Mouse (Mus musculus) spleen, postnatal 36 days (tissue): ENCODE data around the gene Slc35d1.
"Not testable (repeated sequence)": the region's sequence is repeated elsewhere in the genome, so short reads cannot be mapped to it uniquely, and the experiment has no call there.

Source experiments
- DNase-seq, 2 experiments: peaks; one replicate each; pipeline ENCODE4 v3.0.0; 2022; ENCODE audit warnings: low spot score in 2 of 2, mixed read lengths in 1 of 2

The Slc35d1 gene

GRCm38 (mm10) chr4:103188786-103189640 is 26.0 kb downstream of the Slc35d1 start:
- DNase-seq = peak; percentile 25 to 54

DNA sequence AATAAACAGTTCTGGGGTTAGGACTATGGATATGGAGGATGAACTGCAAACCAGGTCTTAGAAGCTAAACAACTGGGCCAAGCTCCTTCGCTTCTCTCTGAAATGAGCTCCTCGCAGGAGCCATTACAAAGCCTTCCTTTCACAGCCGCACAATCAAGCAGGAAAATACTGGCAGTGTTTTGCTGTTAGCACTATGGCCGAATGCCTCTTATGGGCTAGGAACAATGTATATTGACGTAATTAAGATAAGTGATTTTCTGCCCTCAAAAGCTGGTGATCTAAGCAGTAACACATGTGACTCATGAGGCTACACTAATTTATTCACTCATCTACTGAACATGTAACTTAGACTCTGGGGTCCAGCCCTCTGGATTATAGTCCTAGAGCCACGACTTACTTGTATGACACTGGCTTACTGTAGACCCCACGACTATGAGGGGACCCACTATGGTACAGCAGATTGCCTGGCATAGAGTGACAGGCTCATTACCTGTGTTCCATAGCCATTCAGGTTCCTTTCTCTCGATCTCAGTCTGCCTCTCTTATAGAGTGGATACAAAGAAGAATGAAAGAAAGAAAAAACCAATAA is 34.6 kb downstream of the Slc35d1 start:
- DNase-seq = no peak

DNA sequence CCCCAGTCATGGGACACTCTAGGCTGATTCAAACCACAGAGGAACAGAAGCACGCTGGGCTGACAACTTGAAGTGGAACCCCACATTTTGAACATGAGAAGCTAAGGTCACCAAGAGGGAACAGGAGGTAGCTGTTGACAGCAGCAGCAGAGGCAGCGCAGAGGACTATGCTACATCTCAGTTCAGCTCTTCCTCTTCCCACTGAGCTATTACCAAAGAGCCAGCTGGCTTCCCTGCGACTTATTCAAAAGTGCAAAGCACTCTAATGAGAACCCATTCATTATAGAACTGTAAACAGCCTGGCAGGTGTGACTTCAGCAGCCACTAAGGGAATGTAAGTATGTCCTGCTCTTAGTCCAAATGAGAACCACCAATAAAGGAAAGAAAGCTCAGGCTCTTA is 35.4 kb downstream of the Slc35d1 start:
- no peak for DNase-seq

GRCm38 (mm10) chr4:103178635-103179318 is 36.2 kb downstream of the Slc35d1 start:
- no peak for DNase-seq

GRCm38 (mm10) chr4:103177681-103178080 is 37.3 kb downstream of the Slc35d1 start:
- DNase-seq = no peak

- DNase-seq = no peak
Measured at GRCm38 (mm10) chr4:103174001-103174400, 41.0 kb downstream of the Slc35d1 start.

DNA sequence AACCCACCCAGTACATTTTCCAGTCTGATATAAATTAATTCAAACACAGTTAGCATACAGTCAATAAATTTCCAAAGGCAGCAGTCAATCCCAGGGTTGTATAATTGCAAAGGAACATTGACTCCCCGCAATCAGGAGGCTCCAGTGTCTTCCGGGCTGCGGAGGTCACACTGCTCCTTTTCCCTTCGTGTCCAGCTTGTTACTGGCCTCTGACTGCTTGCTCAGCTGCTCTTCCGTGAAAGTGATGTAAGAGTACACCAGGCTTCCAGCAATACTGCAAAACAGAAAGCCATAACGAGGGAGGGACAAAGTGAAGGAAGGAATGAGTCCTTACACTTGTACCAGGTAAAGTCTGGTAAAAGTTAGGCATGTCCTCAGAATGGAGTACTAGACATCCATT is 41.5 kb downstream of the Slc35d1 start:
- DNase-seq = no peak

DNA sequence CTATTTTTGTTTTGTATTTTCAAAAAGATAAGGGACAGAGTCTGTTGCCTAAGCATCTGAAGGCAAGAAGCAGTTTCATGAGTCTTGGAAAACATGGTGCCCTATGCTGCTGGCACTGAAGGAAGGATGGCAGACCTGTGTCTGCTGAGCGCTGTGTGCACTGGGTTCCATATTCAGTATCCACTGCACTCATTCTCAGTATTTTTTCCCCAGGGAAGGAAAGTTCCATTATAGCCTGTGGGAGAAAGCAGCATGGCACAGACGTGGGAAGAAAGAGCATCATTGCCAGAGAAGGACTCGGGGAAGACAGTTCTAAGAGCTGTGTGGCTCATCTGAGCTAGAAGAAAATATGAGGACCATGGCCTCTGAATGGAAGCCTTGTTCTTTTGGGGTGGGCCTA is 43.7 kb downstream of the Slc35d1 start:
- no peak for DNase-seq

- not testable (repeated sequence) for DNase-seq
Measured at GRCm38 (mm10) chr4:103166198-103166597, 48.8 kb downstream of the Slc35d1 start.

- DNase-seq = no peak
Measured at GRCm38 (mm10) chr4:103158781-103159180, 56.2 kb downstream of the Slc35d1 start.

- no peak for DNase-seq
Measured at GRCm38 (mm10) chr4:103151946-103152345, 63.0 kb downstream of the Slc35d1 start.

GRCm38 (mm10) chr4:103146339-103146738 is 68.6 kb downstream of the Slc35d1 start:
- peak; percentile 44 to 58 for DNase-seq

DNA sequence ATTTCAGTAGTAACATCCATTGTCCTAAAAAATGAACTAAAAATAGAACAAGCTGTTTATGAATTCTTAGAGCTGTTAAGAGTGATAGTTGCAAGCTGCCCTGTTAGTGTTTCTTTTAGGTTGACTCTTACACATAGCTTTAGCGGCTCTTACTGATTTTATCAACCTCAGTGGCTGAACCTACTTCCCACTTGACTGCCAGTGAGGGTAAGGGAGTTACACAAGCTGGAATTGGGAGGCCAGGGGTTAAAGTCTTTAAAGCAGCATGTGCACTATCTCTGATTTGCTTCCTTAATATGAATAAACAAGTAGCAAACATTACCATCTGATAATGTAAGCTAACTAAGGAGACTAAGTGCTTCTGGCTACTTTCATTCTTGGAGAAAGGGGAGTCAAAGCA is 78.0 kb downstream of the Slc35d1 start:
- no peak for DNase-seq

GRCm38 (mm10) chr4:103126533-103126932 is 88.4 kb downstream of the Slc35d1 start:
- no peak for DNase-seq

DNA sequence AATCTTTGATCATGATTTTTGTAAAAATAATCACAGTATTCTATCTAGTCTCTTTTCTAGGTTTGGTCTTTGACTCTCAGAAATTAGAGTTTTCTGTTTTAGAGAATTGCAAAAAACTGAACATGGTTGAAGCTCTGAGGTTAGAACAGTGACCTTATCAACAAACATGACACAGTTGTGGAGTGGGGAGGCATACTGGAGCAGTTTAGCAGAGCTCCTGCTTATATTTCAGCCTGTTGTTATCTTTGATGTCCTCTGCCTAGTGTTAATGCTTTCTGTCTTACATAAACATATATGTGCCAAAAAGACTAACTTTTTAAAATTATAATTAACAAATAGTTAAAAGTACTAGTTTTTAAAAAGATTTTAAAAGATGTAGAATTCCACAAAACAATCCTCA is 91.4 kb downstream of the Slc35d1 start:
- no peak for DNase-seq

- DNase-seq = no peak
Measured at GRCm38 (mm10) chr4:103123086-103123485, 91.9 kb downstream of the Slc35d1 start.

DNA sequence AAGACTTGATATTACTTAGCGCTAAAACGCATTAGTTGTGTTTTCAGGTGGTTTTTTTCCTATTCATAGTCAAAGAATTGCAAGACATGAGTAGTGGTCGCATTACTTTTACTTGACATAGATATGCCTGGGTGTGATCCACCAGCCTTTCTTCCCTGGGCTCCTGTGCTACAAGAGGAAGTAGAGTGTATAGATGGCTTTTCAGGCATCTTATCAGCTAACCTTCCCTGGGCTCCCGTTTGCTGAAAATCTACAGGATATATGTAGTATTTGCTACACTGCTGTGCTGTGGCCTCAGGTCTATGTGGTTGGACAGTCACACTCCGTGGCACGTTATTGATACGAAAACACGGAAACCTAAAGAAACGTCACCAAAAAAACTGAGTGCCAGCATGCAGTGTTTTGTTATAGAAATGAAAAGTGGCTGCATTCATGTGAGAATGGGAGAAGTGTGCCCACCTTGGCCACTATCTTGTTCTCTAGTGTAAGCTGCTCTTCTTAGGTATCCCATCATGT is 94.0 kb downstream of the Slc35d1 start:
- peak in 1 of 2 experiments; percentile 8 for DNase-seq
